Mouse (Mus musculus) G1E (cell line): ENCODE data around the gene C1qtnf5. TPM values are rescaled to one million over a fixed set of nuclear protein-coding genes. Genes with fewer than 3 reads are reported as not detected.

Experiments used
- ATAC-seq: 2 replicates; pipeline ENCODE4 v1.8.0; 2016; ENCODE audit warnings: mild to moderate bottlenecking; ENCODE audit not compliant: insufficient number of reproducible peaks, poor library complexity, low FRiP score, severe bottlenecking; ENCODE audit errors: extremely low read depth
- DNase-seq: peaks from one replicate; pipeline ENCODE4 v3.0.0; 2012; ENCODE audit warnings: low spot score
- H3K27me3 ChIP-seq: 2 replicates; pipeline ENCODE4 v1.6.1; 2012; ENCODE audit warnings: mild to moderate bottlenecking, low read length, inconsistent platforms; ENCODE audit not compliant: insufficient read depth
- H3K36me3 ChIP-seq: replicated peaks from 2 replicates; pipeline ENCODE3; 2012; ENCODE audit warnings: mild to moderate bottlenecking, inconsistent platforms
- H3K4me1 ChIP-seq: 2 replicates; pipeline ENCODE4 v1.6.1; 2012; ENCODE audit warnings: low read depth, low read length, inconsistent platforms, mixed read lengths; ENCODE audit not compliant: insufficient read depth
- H3K4me3 ChIP-seq: 2 replicates; pipeline ENCODE4 v1.5.1; 2012; ENCODE audit warnings: low read depth, mild to moderate bottlenecking, inconsistent platforms, low read length, moderate library complexity, mixed read lengths
- H3K9me3 ChIP-seq: replicated peaks from 2 replicates; pipeline ENCODE4 v1.6.1; 2012; ENCODE audit warnings: inconsistent platforms
- CTCF ChIP-seq: IDR thresholded peaks from 2 replicates; pipeline ENCODE4 v1.5.1; 2012; ENCODE audit warnings: low read depth, low read length, inconsistent platforms, mixed read lengths
- GATA1 ChIP-seq: IDR thresholded peaks from 2 replicates; pipeline ENCODE4 v1.6.1; 2012; ENCODE audit warnings: borderline replicate concordance, low read length, inconsistent platforms, mixed read lengths
- GATA2 ChIP-seq: IDR thresholded peaks from 2 replicates; pipeline ENCODE4 v1.6.1; 2012; ENCODE audit warnings: low read depth, low read length, inconsistent platforms, borderline replicate concordance
- POLR2AphosphoS5 ChIP-seq: IDR thresholded peaks from 2 replicates; pipeline ENCODE4 v1.6.1; 2012; ENCODE audit warnings: low read depth, low read length, inconsistent platforms; ENCODE audit not compliant: insufficient replicate concordance
- TAL1 ChIP-seq: conservative IDR thresholded peaks from 2 replicates; pipeline ENCODE4 v1.6.1; 2012; ENCODE audit warnings: low read depth, low read length, inconsistent platforms, mixed read lengths
- polyA plus RNA-seq: library from polyadenylated mRNA; stranded (reverse); fragments of >175 nt; gene quantifications from 2 replicates; pipeline ENCODE4 v1.2.3, GENCODE M21; 2012
- total RNA-seq, 2 experiments: library from RNA; stranded (forward) in 1 of 2; stranded (reverse) in 1 of 2; fragments of 200-1000 nt in 1 of 2; fragments of >200 nt in 1 of 2; fragmentation: Nextera tagmentation in 1 of 2; gene quantifications; 2 replicates each; pipeline ENCODE4 v1.2.3; 2014 to 2017

C1qtnf5 gene
- total and polyA plus RNA-seq, 3 experiments, result 0.21 TPM; not detected in 2

DNA sequence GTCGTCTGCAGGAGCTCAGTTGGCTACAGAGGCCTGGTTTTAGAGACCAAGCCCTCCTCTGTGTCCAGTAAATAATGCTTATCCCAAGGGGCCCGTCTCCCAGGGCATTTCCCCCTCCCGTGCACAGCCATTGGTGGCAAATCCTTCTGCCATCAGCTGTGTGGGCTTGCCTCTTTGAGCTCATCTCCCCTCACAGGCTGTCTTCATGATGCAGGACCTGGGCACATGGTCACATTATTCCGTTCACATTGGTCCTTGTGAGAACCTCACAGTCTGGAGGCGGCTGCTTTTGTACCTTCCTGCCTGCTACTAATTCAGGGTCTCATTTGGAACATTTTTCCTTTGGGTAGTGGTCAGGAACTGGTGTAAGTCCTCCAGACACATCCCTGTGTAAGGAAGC, 34.9 kb downstream of the C1qtnf5 start:
- no peak for ATAC-seq
- TF ChIP-seq GATA1, result no peak
- TF ChIP-seq CTCF, result no peak
- TF ChIP-seq GATA2, result no peak
- TF ChIP-seq TAL1, result no peak
- no peak for TF ChIP-seq POLR2AphosphoS5
- H3K4me3 ChIP-seq, result no peak overlapping the region
- no peaks in the 10 kb centered on the region for H3K9me3 ChIP-seq
- H3K36me3 ChIP-seq, result peaks cover 64% of the 10 kb centered on the region
- DNase-seq, result no peak
- peaks cover 26% of the 10 kb centered on the region for H3K4me1 ChIP-seq
- H3K27me3 ChIP-seq, result peaks cover 9% of the 10 kb centered on the region

DNA sequence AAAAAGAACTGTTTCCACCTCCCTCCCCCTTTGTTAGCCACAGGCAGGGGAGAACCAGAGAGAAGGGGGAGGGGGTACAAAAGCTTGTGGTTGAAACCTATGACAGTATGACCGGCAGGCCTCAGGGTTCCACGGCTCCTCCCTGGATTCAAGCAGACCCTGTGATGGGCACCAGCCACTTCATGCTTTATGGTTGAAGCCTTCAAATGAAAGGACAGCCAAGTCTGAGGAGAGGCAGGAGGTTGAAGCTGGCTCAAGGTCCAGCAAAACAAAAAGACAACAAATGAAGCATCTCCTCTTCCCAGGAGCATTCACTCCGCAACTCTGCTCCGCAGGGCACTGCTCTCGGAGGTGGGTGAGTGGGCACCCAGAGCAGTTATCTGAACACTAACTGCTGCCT, 36.4 kb downstream of the C1qtnf5 start:
- no peaks in the 10 kb centered on the region; the same call in 1 of the 2 replicates for H3K27me3 ChIP-seq
- DNase-seq (no peak), ATAC-seq (no peak)
- TF ChIP-seq GATA2 (no peak), GATA1 (no peak), TAL1 (no peak), CTCF (no peak), POLR2AphosphoS5 (no peak)
- H3K4me1 ChIP-seq, result peaks cover 23% of the 10 kb centered on the region
- H3K9me3 ChIP-seq, result no peaks in the 10 kb centered on the region
- peaks cover 77% of the 10 kb centered on the region for H3K36me3 ChIP-seq
- no peak overlapping the region for H3K4me3 ChIP-seq

GRCm38 (mm10) chr9:44144023-44144717, 37.1 kb downstream of the C1qtnf5 start:
- no peak overlapping the region for H3K4me3 ChIP-seq
- ATAC-seq (no peak), DNase-seq (no peak)
- peaks cover 83% of the 10 kb centered on the region for H3K36me3 ChIP-seq
- no peaks in the 10 kb centered on the region; the same call in 1 of the 2 replicates for H3K27me3 ChIP-seq
- TF ChIP-seq GATA2 (no peak), CTCF (no peak), TAL1 (no peak), POLR2AphosphoS5 (no peak), GATA1 (no peak)
- peaks cover 20% of the 10 kb centered on the region for H3K4me1 ChIP-seq
- no peaks in the 10 kb centered on the region for H3K9me3 ChIP-seq

- Histone ChIP-seq H3K4me3 (no peak overlapping the region), H3K27me3 (no peaks in the 10 kb centered on the region), H3K36me3 (peaks cover 82% of the 10 kb centered on the region), H3K9me3 (no peaks in the 10 kb centered on the region), H3K4me1 (peaks cover 19% of the 10 kb centered on the region)
- TF ChIP-seq TAL1 (no peak), POLR2AphosphoS5 (no peak), CTCF (no peak), GATA1 (no peak), GATA2 (no peak)
- ATAC-seq (no peak), DNase-seq (no peak)
Measured at GRCm38 (mm10) chr9:44144718-44145060, 37.6 kb downstream of the C1qtnf5 start.

- Histone ChIP-seq H3K9me3 (no peaks in the 10 kb centered on the region), H3K4me3 (no peak overlapping the region), H3K36me3 (peaks cover 77% of the 10 kb centered on the region), H3K27me3 (no peaks in the 10 kb centered on the region), H3K4me1 (peaks cover 12% of the 10 kb centered on the region)
- DNase-seq, result no peak
- no peak for ATAC-seq
- no peak for TF ChIP-seq POLR2AphosphoS5
- TF ChIP-seq TAL1, result no peak
- no peak for TF ChIP-seq CTCF
- no peak for TF ChIP-seq GATA1
- no peak for TF ChIP-seq GATA2
Measured at GRCm38 (mm10) chr9:44147290-44147689, 40.2 kb downstream of the C1qtnf5 start.

Other genes with a start within 250 kb of the C1qtnf5 start
- not detected in 2 replicates for gene Thy1, start 63.9 kb upstream of the C1qtnf5 start, total RNA-seq (2014; fragmentation: Nextera tagmentation)
- gene Thy1, start 63.9 kb upstream of the C1qtnf5 start, total RNA-seq (2017), result 0.12 TPM in 1 of 2 replicates, not detected in the other
- not detected in 2 replicates for gene Thy1, start 63.9 kb upstream of the C1qtnf5 start, polyA plus RNA-seq
- 8.3 and 20.1 TPM in 2 replicates for gene Usp2, start 40.2 kb upstream of the C1qtnf5 start, total RNA-seq (2014; fragmentation: Nextera tagmentation)
- gene Usp2, start 40.2 kb upstream of the C1qtnf5 start, total RNA-seq (2017), result 8.6 and 12.3 TPM in 2 replicates
- 3.2 and 4.1 TPM in 2 replicates for gene Usp2, start 40.2 kb upstream of the C1qtnf5 start, polyA plus RNA-seq
- gene Mfrp, start 5.5 kb upstream of the C1qtnf5 start, total RNA-seq (2014; fragmentation: Nextera tagmentation), result not detected in 2 replicates
- gene Mfrp, start 5.5 kb upstream of the C1qtnf5 start, total RNA-seq (2017), result not detected in 2 replicates
- not detected in 2 replicates for gene Mfrp, start 5.5 kb upstream of the C1qtnf5 start, polyA plus RNA-seq
- not detected in 2 replicates for gene Gm49380, start 6.3 kb downstream of the C1qtnf5 start, total RNA-seq (2014; fragmentation: Nextera tagmentation)
- 0.12 and 0.27 TPM in 2 replicates for gene Gm49380, start 6.3 kb downstream of the C1qtnf5 start, total RNA-seq (2017)
- gene Gm49380, start 6.3 kb downstream of the C1qtnf5 start, polyA plus RNA-seq, result 0.15 TPM in 1 of 2 replicates, not detected in the other
- 40.6 and 46.9 TPM in 2 replicates for gene Rnf26, start 6.3 kb downstream of the C1qtnf5 start, total RNA-seq (2014; fragmentation: Nextera tagmentation)
- 10.5 and 11.4 TPM in 2 replicates for gene Rnf26, start 6.3 kb downstream of the C1qtnf5 start, total RNA-seq (2017)
- gene Rnf26, start 6.3 kb downstream of the C1qtnf5 start, polyA plus RNA-seq, result 29.7 and 41.9 TPM in 2 replicates
- gene Mcam, start 27.2 kb downstream of the C1qtnf5 start, total RNA-seq (2014; fragmentation: Nextera tagmentation), result not detected in 2 replicates
- gene Mcam, start 27.2 kb downstream of the C1qtnf5 start, total RNA-seq (2017), result 0.06 and 0.16 TPM in 2 replicates
- gene Mcam, start 27.2 kb downstream of the C1qtnf5 start, polyA plus RNA-seq, result not detected in 2 replicates
- gene Cbl, start 126.8 kb downstream of the C1qtnf5 start, total RNA-seq (2014; fragmentation: Nextera tagmentation), result 137 and 159 TPM in 2 replicates
- 23.6 and 25.5 TPM in 2 replicates for gene Cbl, start 126.8 kb downstream of the C1qtnf5 start, total RNA-seq (2017)
- 17.2 and 20.3 TPM in 2 replicates for gene Cbl, start 126.8 kb downstream of the C1qtnf5 start, polyA plus RNA-seq
- not detected in 2 replicates for gene Ccdc153, start 133.4 kb downstream of the C1qtnf5 start, total RNA-seq (2014; fragmentation: Nextera tagmentation)
- gene Ccdc153, start 133.4 kb downstream of the C1qtnf5 start, total RNA-seq (2017), result not detected in 2 replicates
- gene Ccdc153, start 133.4 kb downstream of the C1qtnf5 start, polyA plus RNA-seq, result not detected in 2 replicates
- gene Pdzd3, start 144.2 kb downstream of the C1qtnf5 start, total RNA-seq (2014; fragmentation: Nextera tagmentation), result not detected in 2 replicates
- gene Pdzd3, start 144.2 kb downstream of the C1qtnf5 start, total RNA-seq (2017), result not detected in 2 replicates
- gene Pdzd3, start 144.2 kb downstream of the C1qtnf5 start, polyA plus RNA-seq, result not detected in 2 replicates
- not detected in 2 replicates for gene Nlrx1, start 161.4 kb downstream of the C1qtnf5 start, total RNA-seq (2014; fragmentation: Nextera tagmentation)
- 0.05 TPM in 1 of 2 replicates, not detected in the other for gene Nlrx1, start 161.4 kb downstream of the C1qtnf5 start, total RNA-seq (2017)
- 0.02 and 0.03 TPM in 2 replicates for gene Nlrx1, start 161.4 kb downstream of the C1qtnf5 start, polyA plus RNA-seq
- 29.1 and 58.5 TPM in 2 replicates for gene Abcg4, start 181.4 kb downstream of the C1qtnf5 start, total RNA-seq (2014; fragmentation: Nextera tagmentation)
- gene Abcg4, start 181.4 kb downstream of the C1qtnf5 start, total RNA-seq (2017), result 1.8 and 3.6 TPM in 2 replicates
- gene Abcg4, start 181.4 kb downstream of the C1qtnf5 start, polyA plus RNA-seq, result 18.4 and 20.3 TPM in 2 replicates
- 26.3 and 46.1 TPM in 2 replicates for gene Hinfp, start 198.4 kb downstream of the C1qtnf5 start, total RNA-seq (2014; fragmentation: Nextera tagmentation)
- 22.0 and 23.1 TPM in 2 replicates for gene Hinfp, start 198.4 kb downstream of the C1qtnf5 start, total RNA-seq (2017)
- 5.4 and 8.4 TPM in 2 replicates for gene Hinfp, start 198.4 kb downstream of the C1qtnf5 start, polyA plus RNA-seq
- 9.5 and 19.3 TPM in 2 replicates for gene C2cd2l, start 213.0 kb downstream of the C1qtnf5 start, total RNA-seq (2014; fragmentation: Nextera tagmentation)
- gene C2cd2l, start 213.0 kb downstream of the C1qtnf5 start, total RNA-seq (2017), result 6.3 TPM in 2 replicates
- 35.8 and 40.9 TPM in 2 replicates for gene C2cd2l, start 213.0 kb downstream of the C1qtnf5 start, polyA plus RNA-seq
- 33.6 and 36.5 TPM in 2 replicates for gene Dpagt1, start 218.8 kb downstream of the C1qtnf5 start, total RNA-seq (2014; fragmentation: Nextera tagmentation)
- 11.8 and 12.3 TPM in 2 replicates for gene Dpagt1, start 218.8 kb downstream of the C1qtnf5 start, total RNA-seq (2017)
- gene Dpagt1, start 218.8 kb downstream of the C1qtnf5 start, polyA plus RNA-seq, result 6.5 and 6.8 TPM in 2 replicates
- gene H2afx, start 227.4 kb downstream of the C1qtnf5 start, total RNA-seq (2014; fragmentation: Nextera tagmentation), result 227 and 235 TPM in 2 replicates
- gene H2afx, start 227.4 kb downstream of the C1qtnf5 start, total RNA-seq (2017), result 240 and 251 TPM in 2 replicates
- gene H2afx, start 227.4 kb downstream of the C1qtnf5 start, polyA plus RNA-seq, result 762 and 998 TPM in 2 replicates
- 82.7 and 175 TPM in 2 replicates for gene Hmbs, start 237.0 kb downstream of the C1qtnf5 start, total RNA-seq (2014; fragmentation: Nextera tagmentation)
- gene Hmbs, start 237.0 kb downstream of the C1qtnf5 start, total RNA-seq (2017), result 108 and 148 TPM in 2 replicates
- gene Hmbs, start 237.0 kb downstream of the C1qtnf5 start, polyA plus RNA-seq, result 86.9 and 90.1 TPM in 2 replicates